Mouse (Mus musculus) leukemia stem cell, adult 10-12 weeks (primary cell): ENCODE results near the gene 4930519P11Rik. TPM values are rescaled to one million over a fixed set of nuclear protein-coding genes. Genes with fewer than 3 reads are reported as not detected.

Source experiments
- polyA plus RNA-seq: library from polyadenylated mRNA; stranded (reverse); fragments of >175 nt; gene quantifications from 2 replicates; pipeline ENCODE4 v1.2.3, GENCODE M21; 2012; ENCODE audit warnings: low replicate concordance

4930519P11Rik gene
- polyA plus RNA-seq = 4.1 and 10.3 TPM in 2 replicates

DNA sequence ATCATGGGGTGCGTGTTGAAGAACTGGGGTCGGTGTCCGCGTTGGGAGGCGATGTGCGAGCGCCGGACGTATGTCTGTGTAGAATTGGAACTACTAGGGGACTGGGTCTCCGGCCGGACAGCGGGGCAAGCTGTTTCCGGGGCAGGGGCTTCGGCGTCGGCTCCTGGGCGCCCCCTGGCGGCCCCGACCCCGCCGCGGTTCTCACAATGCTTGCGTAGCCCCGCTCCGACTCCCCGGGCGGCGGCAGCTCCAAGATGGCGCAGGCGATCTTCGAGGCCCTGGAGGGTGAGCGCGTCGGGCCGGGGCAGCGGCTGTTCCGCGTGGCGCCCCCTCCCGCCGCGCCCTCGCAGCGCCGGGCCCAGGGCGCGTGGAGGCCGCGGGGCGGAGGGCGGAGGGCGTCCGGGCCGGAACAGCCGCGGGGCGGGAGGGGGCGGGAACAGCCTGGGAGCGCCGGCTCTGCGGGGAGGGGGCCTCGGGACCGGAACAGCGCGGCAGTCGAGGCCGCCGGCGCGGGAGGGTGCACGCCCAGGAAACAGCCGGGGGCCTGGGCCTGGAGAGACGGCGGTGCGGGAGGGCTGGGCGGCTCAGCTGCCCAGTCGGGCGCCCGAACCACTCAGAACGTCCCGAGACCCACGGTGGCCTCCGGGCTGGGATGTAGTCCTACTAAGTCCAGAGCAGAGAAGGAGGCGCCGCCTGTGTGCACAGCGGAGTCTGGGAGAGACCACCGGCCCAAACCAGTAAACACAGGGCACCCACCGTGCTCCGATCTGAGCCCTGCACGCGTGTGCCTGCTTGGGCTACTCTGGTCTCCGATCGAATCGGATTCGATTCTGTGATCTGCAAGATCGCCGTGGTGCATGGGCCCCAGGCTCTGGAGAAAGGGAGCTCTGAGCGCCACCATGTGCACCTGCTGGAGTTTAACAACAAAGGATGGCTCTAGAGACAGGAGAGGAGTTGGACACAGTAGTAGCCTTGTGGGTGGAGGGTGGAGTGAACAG, at the start of gene 4930519P11Rik, which contains the start of gene Zfp341:
TSS of gene 4930519P11Rik (minus strand) at position 320 of the 998 bp plus-strand sequence.
TSS of gene Zfp341 (plus strand) at position 180 of the 998 bp plus-strand sequence.

DNA sequence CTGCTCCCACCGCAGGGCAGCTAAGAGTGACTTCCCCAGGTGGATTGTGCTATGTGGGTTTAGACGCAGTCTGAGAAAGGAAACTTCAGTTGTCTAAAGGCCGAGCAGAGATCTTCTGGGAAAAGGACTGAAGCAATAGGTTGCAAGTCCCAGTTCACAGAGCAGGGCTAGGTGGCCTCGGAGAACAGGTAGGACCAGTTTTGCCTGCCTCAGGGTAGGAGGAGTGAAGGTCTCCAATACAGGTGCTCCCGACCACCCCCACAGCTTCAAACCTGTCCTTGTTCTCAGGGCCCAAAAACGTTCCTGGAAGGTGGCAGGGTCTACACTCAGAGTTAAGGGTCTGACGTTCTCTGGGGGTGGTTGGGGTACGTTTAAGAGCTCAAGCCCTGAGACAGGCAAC, 38.1 kb upstream of the 4930519P11Rik start, which contains the start of gene Chmp4b:
TSS of gene Chmp4b (plus strand) at position 343 of the 400 bp plus-strand sequence.

DNA sequence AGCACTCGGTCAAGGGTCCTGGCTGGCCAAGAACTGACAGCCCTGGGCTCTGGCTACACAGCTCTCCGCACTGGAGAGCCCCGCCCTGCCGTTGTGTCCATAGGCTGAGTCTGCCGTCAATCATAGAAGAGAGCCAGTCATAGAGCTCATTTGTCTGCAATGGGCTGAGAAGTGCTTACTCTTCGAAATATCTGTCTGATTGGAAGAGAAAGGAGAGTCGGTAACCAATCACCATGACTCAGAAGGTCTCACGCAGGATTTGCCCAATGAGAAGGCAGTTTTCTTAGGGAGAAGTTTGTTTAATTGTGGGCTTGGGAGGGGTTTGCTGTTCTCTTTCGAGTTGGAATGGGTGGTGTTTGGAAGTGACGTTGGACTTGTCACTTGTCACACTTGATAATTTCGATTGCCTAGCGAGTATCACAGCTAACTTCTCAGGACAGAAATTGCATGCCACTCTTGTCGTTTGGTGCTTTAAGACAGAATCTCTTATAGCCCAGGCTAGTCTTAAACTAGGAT, 9.5 kb downstream of the 4930519P11Rik start, which contains the start of gene Pxmp4:
TSS of gene Pxmp4 (minus strand) at position 71 of the 516 bp plus-strand sequence.

DNA sequence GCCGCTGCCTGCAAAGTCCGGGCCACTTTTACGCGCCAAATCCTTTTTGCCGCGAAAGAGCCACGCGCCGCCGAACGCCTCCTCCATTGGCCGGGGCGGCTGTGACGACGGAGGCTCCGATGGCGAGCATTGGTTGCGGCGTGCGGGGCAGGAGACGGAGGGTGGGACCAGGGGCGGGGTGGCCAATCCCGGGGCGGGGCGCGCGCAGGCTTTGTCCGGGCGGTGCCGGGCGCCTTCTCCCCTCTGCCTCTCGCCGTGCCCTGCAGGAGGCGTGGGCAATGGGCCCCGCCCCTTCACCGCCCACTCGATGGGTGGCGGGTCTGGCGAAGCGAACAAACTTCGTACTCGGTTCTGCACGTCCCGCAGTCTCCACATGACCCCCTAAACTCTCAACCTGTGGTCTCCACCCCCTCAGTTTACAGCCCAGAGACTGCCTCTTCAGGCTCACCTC, 43.4 kb downstream of the 4930519P11Rik start, which contains the start of gene E2f1:
TSS of gene E2f1 (minus strand) at position 57 of the 451 bp plus-strand sequence.

Other genes with a start within 250 kb of the 4930519P11Rik start
- gene Cdk5rap1, start 240.4 kb downstream of the 4930519P11Rik start, polyA plus RNA-seq = 0.18 and 1.0 TPM in 2 replicates
- 2.5 and 2.7 TPM in 2 replicates for gene Snta1, start 205.3 kb downstream of the 4930519P11Rik start, polyA plus RNA-seq
- gene Cbfa2t2, start 177.0 kb downstream of the 4930519P11Rik start, polyA plus RNA-seq = 4.7 and 12.4 TPM in 2 replicates
- gene 1700003F12Rik, start 66.4 kb downstream of the 4930519P11Rik start, polyA plus RNA-seq = 0.64 and 0.74 TPM in 2 replicates
- not detected in 2 replicates for gene Actl10, start 61.7 kb downstream of the 4930519P11Rik start, polyA plus RNA-seq
- gene Necab3, start 54.5 kb downstream of the 4930519P11Rik start, polyA plus RNA-seq = 2.2 and 8.2 TPM in 2 replicates
- 64.9 and 73.1 TPM in 2 replicates for gene E2f1, start 43.5 kb downstream of the 4930519P11Rik start, polyA plus RNA-seq
- 2.2 and 9.4 TPM in 2 replicates for gene Pxmp4, start 9.7 kb downstream of the 4930519P11Rik start, polyA plus RNA-seq
- gene Zfp341, start 140 bp downstream of the 4930519P11Rik start, polyA plus RNA-seq = 6.7 and 9.3 TPM in 2 replicates
- 42.2 and 77.8 TPM in 2 replicates for gene Chmp4b, start 38.3 kb upstream of the 4930519P11Rik start, polyA plus RNA-seq
- gene Gm14214, start 156.6 kb upstream of the 4930519P11Rik start, polyA plus RNA-seq = not detected in 2 replicates
- gene Raly, start 177.7 kb upstream of the 4930519P11Rik start, polyA plus RNA-seq = 446 and 535 TPM in 2 replicates
- 0.44 and 1.1 TPM in 2 replicates for gene a, start 178.0 kb upstream of the 4930519P11Rik start, polyA plus RNA-seq